Mouse (Mus musculus) erythroblast, embryonic 14.5 days (primary cell): Measurements from ENCODE around the gene Fam214a.

ENCODE experiments used
- GATA1 ChIP-seq: IDR thresholded peaks from 2 replicates; pipeline ENCODE4 v1.6.1; 2012; ENCODE audit warnings: low read length, inconsistent platforms, mixed read lengths
- TAL1 ChIP-seq: IDR thresholded peaks from 3 replicates; pipeline ENCODE4 v1.6.1; 2012; ENCODE audit warnings: low read length, inconsistent platforms, mixed read lengths

DNA sequence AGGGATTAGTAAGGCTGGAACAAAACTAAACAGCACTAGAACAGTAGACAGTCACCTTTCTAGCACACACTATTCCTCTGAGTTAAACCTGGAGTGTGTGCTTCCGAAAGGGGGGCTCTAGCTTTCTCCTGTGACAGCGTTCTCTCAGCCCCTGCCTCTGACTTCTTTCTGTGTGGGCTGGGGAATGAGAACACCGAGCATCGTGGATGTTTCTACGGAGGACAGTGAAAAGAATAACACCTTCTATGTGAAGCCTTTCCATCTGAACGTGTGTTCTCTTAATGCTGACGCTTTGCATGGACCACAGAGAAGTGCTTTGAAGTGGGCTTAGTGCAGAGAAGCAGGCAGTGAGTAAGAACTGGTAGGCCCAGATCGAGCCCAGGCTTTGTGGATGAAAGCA is 29.5 kb downstream of the Fam214a start:
- TF ChIP-seq TAL1 = no peak
- no peak for TF ChIP-seq GATA1
